Mouse (Mus musculus) kidney, embryonic 15.5 days (tissue): Measurements from ENCODE around the gene Krr1. TPM values are rescaled to one million over a fixed set of nuclear protein-coding genes. Genes with fewer than 3 reads are reported as not detected.

ENCODE experiments used
- polyA plus RNA-seq: library from polyadenylated mRNA; unstranded; fragments of >200 nt; fragmentation: Nextera tagmentation; extraction: Ambion mirVana; gene quantifications from 2 replicates; pipeline ENCODE4 v1.2.1, GENCODE M21; 2015

Krr1 gene
- polyA plus RNA-seq, 1 experiment from 2014 or later, result 50.0 TPM

Other genes starting within 250 kb of the Krr1 start
- gene Glipr1, start 30.0 kb downstream of the Krr1 start, polyA plus RNA-seq, result 1.9 and 2.5 TPM in 2 replicates
- gene Glipr1l1, start 87.5 kb downstream of the Krr1 start, polyA plus RNA-seq, result not detected in 2 replicates
- not detected in 2 replicates for gene Glipr1l2, start 110.7 kb downstream of the Krr1 start, polyA plus RNA-seq
- gene Glipr1l3, start 187.7 kb downstream of the Krr1 start, polyA plus RNA-seq, result not detected in 2 replicates
- gene Caps2, start 191.0 kb downstream of the Krr1 start, polyA plus RNA-seq, result 0.40 and 0.86 TPM in 2 replicates